Mouse (Mus musculus) ES-E14 (cell line): ENCODE data around the gene Etnk2. TPM values are rescaled to one million over a fixed set of nuclear protein-coding genes. Genes with fewer than 3 reads are reported as not detected.
A peak's percentile ranks its signal among the peaks of the same experiment; 100 is the strongest.

Experiments used
- DNase-seq: peaks from one replicate; pipeline ENCODE4 v3.0.0-alpha.2; 2013; ENCODE audit warnings: low read depth, low spot score
- H3K27ac ChIP-seq: 2 replicates; pipeline ENCODE4 v1.5.1; 2012; ENCODE audit warnings: low read depth, mild to moderate bottlenecking, low read length, moderate library complexity, mixed read lengths; ENCODE audit not compliant: poor library complexity, insufficient read depth, severe bottlenecking
- H3K36me3 ChIP-seq: 2 replicates; pipeline ENCODE4 v1.6.1; 2012; ENCODE audit warnings: mild to moderate bottlenecking, low read length, moderate library complexity, mixed read lengths; ENCODE audit not compliant: control insufficient read depth, poor library complexity, insufficient read depth, severe bottlenecking
- H3K4me1 ChIP-seq, 2 experiments: fragments of 150-350 bp in 1 of 2; sonication (generic) in 1 of 2; 2 replicates each; pipeline ENCODE4 v1.6.1; 2012; ENCODE audit warnings: low read length in 2 of 2, mild to moderate bottlenecking in 1 of 2, mixed read lengths in 1 of 2; ENCODE audit not compliant: control insufficient read depth in 2 of 2, insufficient read depth in 2 of 2, poor library complexity in 1 of 2
- H3K4me3 ChIP-seq, 2 experiments: fragments of 150-350 bp in 1 of 2; sonication (generic) in 1 of 2; 2 replicates each; pipeline ENCODE4 v1.5.1; 2012; ENCODE audit warnings: low read length in 2 of 2, low read depth in 1 of 2, mild to moderate bottlenecking in 1 of 2, mixed read lengths in 1 of 2; ENCODE audit not compliant: insufficient read depth in 1 of 2, poor library complexity in 1 of 2, severe bottlenecking in 1 of 2
- H3K9ac ChIP-seq: 2 replicates; pipeline ENCODE4 v1.6.1; 2012; ENCODE audit warnings: low read depth, mild to moderate bottlenecking, low read length, mixed read lengths; ENCODE audit not compliant: poor library complexity, insufficient read depth, severe bottlenecking
- H3K9me3 ChIP-seq: fragments of 150-350 bp; sonication (generic); 2 replicates; pipeline ENCODE4 v1.6.1; 2012; ENCODE audit warnings: low read depth, mild to moderate bottlenecking, low read length; ENCODE audit not compliant: control insufficient read depth, insufficient read depth
- CHD2 ChIP-seq: IDR thresholded peaks from 2 replicates; pipeline ENCODE4 v1.6.1; 2014; ENCODE audit warnings: mild to moderate bottlenecking, low read depth, low read length, inconsistent platforms
- HCFC1 ChIP-seq: IDR thresholded peaks from 2 replicates; pipeline ENCODE4 v1.6.1; 2012; ENCODE audit warnings: low read length, inconsistent platforms, borderline replicate concordance; ENCODE audit not compliant: insufficient read depth
- MAFK ChIP-seq: IDR thresholded peaks from 2 replicates; pipeline ENCODE4 v1.6.1; 2014; ENCODE audit warnings: mild to moderate bottlenecking, low read depth, low read length, inconsistent platforms; ENCODE audit not compliant: insufficient read depth
- ZC3H11A ChIP-seq: IDR thresholded peaks from 2 replicates; pipeline ENCODE4 v1.6.1; 2012; ENCODE audit warnings: low read depth, mild to moderate bottlenecking, inconsistent platforms, low read length, borderline replicate concordance
- ZNF384 ChIP-seq: IDR thresholded peaks from 2 replicates; pipeline ENCODE4 v1.6.1; 2012; ENCODE audit warnings: low read depth, low read length, inconsistent platforms
- in situ Hi-C, 2 experiments: fragments of 600-800 bp; cut with MboI; formaldehyde crosslinking; loops; one replicate each; pipeline ENCODE4 v1.15.1; 2025; ENCODE audit warnings: low sequenced_read_pairs in 2 of 2, inconsistent platforms in 1 of 2; ENCODE audit not compliant: unreplicated experiment in 2 of 2
- total RNA-seq: library from RNA; depleted of rRNA; stranded (reverse); fragments of 300-350 nt; gene quantifications from 2 replicates; pipeline ENCODE4 v1.2.3, GENCODE M21; 2012

Etnk2 gene
- total RNA-seq, 1 experiment = 4.8 TPM

GRCm38 (mm10) chr1:133417539-133417938 is 54.2 kb downstream of the Etnk2 start:
- DNase-seq = no peak
- H3K4me3 ChIP-seq = no peak overlapping the region; a peak in 1 of 4 replicates
- peaks cover 11 to 43% of the 10 kb centered on the region in 2 experiments for H3K4me1 ChIP-seq
- H3K9me3 ChIP-seq = no peaks in the 10 kb centered on the region
- H3K36me3 ChIP-seq = no peaks in the 10 kb centered on the region
- no peak overlapping the region for H3K27ac ChIP-seq
- no peak for TF ChIP-seq ZC3H11A
- no peak for TF ChIP-seq ZNF384
- TF ChIP-seq HCFC1 = no peak
- no peak for TF ChIP-seq CHD2
- H3K9ac ChIP-seq = no peak overlapping the region
- in situ Hi-C loops = no loop called here

GRCm38 (mm10) chr1:133418164-133418800 is 54.9 kb downstream of the Etnk2 start:
- no peaks in the 10 kb centered on the region for H3K36me3 ChIP-seq

GRCm38 (mm10) chr1:133419178-133419834 is 55.9 kb downstream of the Etnk2 start:
- TF ChIP-seq MAFK (no peak), HCFC1 (no peak), CHD2 (no peak), ZNF384 (no peak), ZC3H11A (no peak)
- Histone ChIP-seq H3K9me3 (no peaks in the 10 kb centered on the region), H3K4me3 (no peak overlapping the region), H3K36me3 (no peaks in the 10 kb centered on the region), H3K27ac (no peak overlapping the region), H3K4me1 (peaks cover 11 to 39% of the 10 kb centered on the region in 2 experiments), H3K9ac (no peak overlapping the region)
- in situ Hi-C loops = no loop called here
- DNase-seq = no peak

More at GRCm38 (mm10) chr1:133418164-133418800, 54.9 kb downstream of the Etnk2 start:
- peak overlapping the region; percentile 43 to 56; a peak in 3 of 4 replicates for H3K4me3 ChIP-seq
- H3K27ac ChIP-seq = no peak overlapping the region
- TF ChIP-seq MAFK (no peak), ZNF384 (no peak), HCFC1 (no peak), CHD2 (no peak), ZC3H11A (no peak)
- H3K9ac ChIP-seq = peak overlapping the region; percentile 9
- peaks cover 11 to 43% of the 10 kb centered on the region in 2 experiments for H3K4me1 ChIP-seq
- no peaks in the 10 kb centered on the region for H3K9me3 ChIP-seq
- in situ Hi-C loops = no loop called here
- no peak for DNase-seq

- TF ChIP-seq CHD2 = no peak
- peaks cover 11 to 29% of the 10 kb centered on the region in 2 experiments for H3K4me1 ChIP-seq
- in situ Hi-C loops = no loop called here
- no peak for DNase-seq
- H3K9me3 ChIP-seq = no peaks in the 10 kb centered on the region
- H3K36me3 ChIP-seq = no peaks in the 10 kb centered on the region
- no peak overlapping the region for H3K9ac ChIP-seq
- no peak overlapping the region for H3K27ac ChIP-seq
- H3K4me3 ChIP-seq = no peak overlapping the region
Observed at GRCm38 (mm10) chr1:133420491-133420890, 57.1 kb downstream of the Etnk2 start.
